Mouse (Mus musculus): ENCODE data around the gene Arpc1b.

DNA sequence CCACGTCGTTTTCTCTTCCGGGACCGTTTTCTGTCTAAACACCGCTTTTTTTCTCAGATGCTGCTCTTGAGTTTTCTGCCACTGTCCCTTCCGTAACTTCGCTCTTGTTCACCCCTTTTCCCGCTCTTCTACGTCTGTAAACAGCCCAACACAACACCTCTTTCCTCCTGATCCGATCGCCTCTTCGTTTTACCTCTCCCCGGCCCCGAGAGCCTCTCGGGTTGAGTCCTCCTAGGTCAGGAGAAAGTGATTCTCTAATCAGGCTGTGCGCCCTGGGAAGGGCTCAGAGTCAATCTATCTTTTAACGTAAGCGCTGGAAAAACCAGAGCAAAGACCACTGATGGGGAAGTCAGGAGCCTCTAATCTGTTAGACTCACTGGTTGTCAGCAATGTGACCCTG lies 26.6 kb downstream of the Arpc1b start:
- TF ChIP-seq POLR2A (IDR thresholded peaks at IDR 0.05; ENCODE audit: insufficient read depth, low read depth, low read length) (no peak), CTCF (IDR thresholded peaks at IDR 0.05; ENCODE audit: insufficient read depth, low read depth, low read length) (no peak)
